Mouse (Mus musculus) testis, adult 2 months (tissue): ENCODE results near the gene Ankrd13d.

Source experiments
- CTCF ChIP-seq: fragments of 200-500 bp; IDR thresholded peaks from 2 replicates; pipeline ENCODE4 v1.5.1; 2012; ENCODE audit warnings: low read depth, mild to moderate bottlenecking, inconsistent platforms, low read length, moderate library complexity; ENCODE audit not compliant: control insufficient read depth, insufficient read depth, insufficient replicate concordance
- POLR2A ChIP-seq: fragments of 200-500 bp; IDR thresholded peaks from 2 replicates; pipeline ENCODE4 v1.6.1; 2012; ENCODE audit warnings: low read depth, mild to moderate bottlenecking, inconsistent platforms, low read length, moderate library complexity; ENCODE audit not compliant: control insufficient read depth

- no peak for TF ChIP-seq POLR2A
- no peak for TF ChIP-seq CTCF
Observed at GRCm38 (mm10) chr19:4270972-4271371, 12.0 kb downstream of the Ankrd13d start.
